Mouse (Mus musculus): ENCODE data around the gene Ikbke.

GRCm38 (mm10) chr1:131274725-131275539, 4.5 kb downstream of the Ikbke start:
- TF ChIP-seq CTCF (IDR thresholded peaks at IDR 0.05; ENCODE audit: extremely low read depth, insufficient read depth, insufficient read length, insufficient replicate concordance): no peak
- no peak for TF ChIP-seq POLR2A (IDR thresholded peaks at IDR 0.05; ENCODE audit: low read depth, low read length)
